Mouse (Mus musculus): ENCODE results near the gene Lrwd1.
"Not testable (repeated sequence)": the region's sequence is repeated elsewhere in the genome, so short reads cannot be mapped to it uniquely, and the experiment has no call there.

The Lrwd1 gene

DNA sequence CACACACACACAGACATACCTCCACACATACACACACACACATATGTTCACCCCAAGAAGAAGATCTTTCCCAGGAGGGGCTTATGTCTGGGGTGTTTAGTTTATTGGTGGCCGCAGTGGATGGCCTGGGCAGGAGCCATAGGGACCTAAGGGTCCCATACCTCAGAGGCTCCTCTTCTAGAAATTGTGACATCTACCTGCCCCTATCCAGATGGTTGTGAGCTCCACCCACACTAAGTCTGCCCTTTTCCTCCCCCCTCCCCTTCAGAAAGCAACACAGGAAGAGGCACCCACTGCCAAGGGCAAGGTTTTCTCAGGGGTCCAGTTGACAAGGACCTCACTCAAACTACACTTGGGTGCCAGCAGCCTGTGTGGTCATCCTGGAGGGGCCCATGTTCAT is 11.1 kb upstream of the Lrwd1 start:
- DNase-seq: no peak

DNA sequence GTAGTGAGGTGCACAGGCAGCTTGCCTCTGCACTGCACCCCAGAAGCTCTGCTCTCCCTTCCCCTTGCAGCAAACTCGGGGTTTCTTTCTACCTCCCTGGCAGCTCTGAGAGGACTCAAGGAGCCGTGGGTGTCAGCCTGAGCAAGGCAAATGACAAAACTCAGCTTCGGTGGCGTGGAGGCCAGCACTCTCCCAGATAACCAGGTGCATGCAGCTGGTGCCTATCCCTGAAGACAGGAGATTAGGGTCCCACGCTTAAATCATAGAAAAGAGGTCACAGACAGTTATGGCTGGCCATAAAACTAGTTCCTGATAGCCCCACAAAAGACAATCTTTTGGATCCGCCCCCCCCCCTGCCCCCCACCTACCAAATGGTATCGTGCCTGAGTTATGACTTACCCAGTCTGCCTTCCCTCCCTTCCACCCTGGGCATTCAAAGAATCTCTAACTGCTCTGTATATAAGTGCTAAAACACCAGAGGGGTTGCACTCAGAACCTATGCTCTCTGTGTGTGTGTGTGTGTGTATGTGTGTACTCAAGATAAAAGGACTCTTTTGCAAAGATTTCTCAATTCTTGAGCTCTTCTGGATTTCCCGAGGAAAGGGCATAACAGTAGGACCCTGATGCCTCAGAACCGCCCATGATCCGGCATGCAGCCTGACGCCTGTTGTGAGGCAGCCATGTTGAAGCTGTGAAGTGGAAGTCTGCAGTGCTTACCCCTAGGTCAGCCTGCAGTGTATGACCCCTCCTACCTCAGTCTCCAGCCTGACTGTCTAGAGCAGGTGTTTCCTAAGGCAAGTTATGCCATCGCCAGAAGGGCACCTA is 8.9 kb upstream of the Lrwd1 start:
- no peak for DNase-seq

DNA sequence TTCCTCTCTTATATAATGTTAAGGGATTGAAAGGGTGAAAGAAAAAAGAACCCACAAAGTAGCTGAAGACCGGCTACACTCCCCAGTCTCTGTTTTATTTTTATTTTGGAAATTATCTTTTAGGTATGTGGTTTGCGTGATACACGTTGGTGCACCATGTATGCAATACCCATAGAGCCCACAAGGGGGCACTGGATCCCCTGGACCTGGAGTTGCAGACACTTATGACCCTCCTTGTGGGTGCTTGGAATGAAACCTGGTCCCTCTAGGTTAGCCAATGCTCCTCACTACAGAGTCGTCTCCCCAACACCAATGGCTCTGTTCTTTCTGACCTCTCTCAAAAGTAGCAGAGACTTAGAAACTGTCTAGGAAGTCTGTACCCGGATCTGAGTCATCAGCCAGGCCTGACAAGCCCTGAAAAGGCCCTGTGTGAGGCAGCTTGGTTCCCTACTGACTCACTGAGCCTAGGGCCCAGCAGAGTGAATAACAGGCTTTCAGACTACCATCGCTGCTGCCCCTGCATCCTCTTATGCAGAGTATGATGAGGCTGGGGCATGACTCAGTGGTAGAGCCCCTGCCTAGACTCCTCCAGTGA is 7.4 kb upstream of the Lrwd1 start:
- DNase-seq: peak in 1 of 2 experiments; percentile 25

DNA sequence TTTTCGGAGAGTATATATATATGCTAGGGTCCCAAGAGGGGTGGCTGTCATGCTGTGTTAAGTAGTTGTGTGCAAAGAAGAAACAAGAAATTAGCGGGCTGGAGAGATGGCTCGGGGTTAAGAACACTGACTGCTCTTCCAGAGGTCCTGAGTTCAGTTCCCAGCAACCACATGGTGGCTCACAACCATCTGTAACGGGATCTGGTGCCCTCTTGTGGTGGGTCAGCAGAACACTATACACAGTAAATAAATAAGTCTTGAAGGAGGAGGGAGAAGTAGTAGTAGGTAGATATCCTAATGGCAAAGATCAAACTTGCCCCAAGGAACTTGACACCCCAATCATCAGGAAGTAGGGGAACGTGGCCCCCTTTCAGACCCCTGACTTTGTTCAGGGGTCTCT is 6.9 kb upstream of the Lrwd1 start:
- no peak for DNase-seq

DNA sequence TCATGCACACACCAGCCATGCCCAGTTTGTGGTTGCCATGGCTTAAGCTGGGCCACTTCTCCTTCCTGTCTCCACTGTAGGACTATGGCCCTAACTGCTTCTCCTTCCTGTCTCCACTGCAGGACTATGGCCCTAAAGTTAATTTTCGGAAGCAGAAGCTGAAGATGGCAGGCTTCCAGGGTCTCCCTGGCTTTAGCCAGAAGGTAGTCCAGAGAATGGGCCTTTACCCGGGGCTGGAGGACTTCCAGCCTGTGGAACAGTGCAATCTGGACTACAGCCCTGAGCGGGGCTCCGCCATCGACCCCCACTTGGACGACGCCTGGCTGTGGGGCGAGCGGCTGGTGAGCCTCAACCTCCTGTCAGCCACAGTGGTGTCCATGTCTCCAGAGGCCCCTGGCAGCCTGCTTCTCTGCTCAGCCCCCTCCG is 4.2 kb upstream of the Lrwd1 start:
- no peak for DNase-seq

DNA sequence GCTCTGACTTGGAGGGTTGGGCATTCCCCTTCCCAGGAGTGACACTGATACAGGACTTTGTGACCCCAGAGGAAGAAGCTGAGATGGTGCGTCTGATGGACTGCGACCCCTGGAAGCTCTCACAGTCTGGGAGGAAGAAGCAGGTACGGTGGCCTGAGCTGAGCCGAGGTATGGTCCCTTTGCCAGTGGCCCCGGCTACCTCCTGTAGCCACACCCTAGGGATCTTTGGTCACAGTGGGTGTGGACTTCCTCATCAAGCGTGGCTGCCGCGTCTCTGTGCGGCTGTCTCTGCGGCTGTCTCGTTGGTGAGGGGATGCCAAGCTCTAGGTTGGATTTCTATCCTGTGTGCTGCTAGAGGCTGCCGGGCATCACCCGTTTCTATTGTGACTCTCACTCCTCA is 3.5 kb upstream of the Lrwd1 start:
- no peak for DNase-seq

DNA sequence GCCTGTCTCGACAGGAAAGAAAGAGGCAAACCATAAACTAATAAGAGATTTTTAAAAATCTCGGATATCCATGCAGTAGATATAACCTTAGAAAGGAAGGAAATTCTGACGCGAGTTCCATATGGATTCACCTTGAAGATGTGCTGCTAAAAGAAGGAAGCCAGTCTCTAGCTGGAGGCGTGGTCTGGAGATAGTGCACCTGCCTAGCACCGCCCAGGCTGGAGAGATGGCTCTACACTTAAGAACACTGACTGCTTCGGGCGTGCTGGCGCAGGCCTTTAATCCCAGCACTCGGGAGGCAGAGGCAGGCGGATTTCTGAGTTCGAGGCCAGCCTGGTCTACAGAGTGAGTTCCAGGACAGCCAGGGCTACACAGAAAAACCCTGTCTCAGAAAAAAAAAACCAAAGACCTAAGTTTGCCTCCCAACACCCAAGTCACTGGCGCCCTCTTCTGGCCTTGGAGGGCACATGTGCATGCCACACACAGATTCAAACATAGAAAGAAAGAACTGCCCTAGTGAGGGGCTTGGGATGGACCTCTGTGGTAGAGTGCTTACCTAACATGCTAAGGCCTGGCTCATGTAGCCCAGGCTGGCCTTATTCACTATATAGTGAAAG is 1.9 kb upstream of the Lrwd1 start:
- peak; percentile 57 to 63 for DNase-seq

DNA sequence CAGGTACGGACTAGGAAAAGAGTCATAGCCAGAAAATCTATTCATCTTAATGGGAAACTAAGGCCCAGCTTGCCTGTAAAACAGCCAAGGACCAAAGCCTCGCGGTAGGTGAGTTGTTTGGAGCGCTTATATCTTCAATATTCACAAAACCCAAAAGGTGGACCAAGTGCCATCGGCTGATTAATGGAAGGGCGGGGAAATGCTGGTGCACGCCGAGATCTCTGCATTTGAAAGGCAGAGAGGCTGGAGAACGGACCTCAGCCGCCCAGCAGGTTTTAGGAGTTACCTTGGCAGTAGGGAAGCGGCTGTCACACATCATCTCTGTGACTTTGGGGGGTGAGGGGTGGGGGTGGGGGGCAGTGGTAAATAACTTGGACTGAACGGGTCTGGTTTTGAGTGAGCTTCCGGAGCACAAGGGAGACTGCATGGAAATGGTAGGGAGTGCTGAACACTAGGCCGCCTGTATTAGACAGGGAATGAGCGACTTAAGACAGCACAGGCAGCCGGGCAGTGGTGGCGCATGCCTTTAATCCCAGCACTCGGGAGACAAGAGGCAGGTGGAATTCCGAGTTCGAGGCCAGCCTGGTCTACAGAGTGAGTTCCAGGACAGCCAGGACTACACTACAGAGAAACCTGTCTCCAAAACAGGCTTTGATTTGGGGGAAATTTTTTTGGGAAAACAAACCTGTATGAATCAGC is 567 bp upstream of the Lrwd1 start:
- no peak for DNase-seq

DNA sequence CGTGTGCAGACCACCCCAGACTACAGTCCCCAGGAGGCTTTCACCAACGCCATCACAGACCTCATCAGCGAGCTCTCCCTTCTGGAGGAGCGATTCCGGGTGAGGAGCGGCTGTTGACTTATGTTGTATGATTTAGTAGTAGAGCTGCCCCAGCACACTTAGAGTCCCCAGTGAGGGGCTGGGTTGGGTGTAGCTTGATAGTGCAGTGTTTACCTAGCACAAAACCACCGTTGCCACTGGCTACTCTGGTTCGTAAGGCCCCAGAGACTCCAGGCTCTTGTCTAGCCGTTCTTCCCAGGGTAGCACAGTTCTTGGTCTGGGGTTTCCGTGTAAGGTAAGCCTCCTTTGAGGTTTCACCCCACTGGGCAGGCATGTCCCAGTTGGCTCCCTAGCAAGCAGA is 13.7 kb downstream of the Lrwd1 start:
- no peak for DNase-seq

DNA sequence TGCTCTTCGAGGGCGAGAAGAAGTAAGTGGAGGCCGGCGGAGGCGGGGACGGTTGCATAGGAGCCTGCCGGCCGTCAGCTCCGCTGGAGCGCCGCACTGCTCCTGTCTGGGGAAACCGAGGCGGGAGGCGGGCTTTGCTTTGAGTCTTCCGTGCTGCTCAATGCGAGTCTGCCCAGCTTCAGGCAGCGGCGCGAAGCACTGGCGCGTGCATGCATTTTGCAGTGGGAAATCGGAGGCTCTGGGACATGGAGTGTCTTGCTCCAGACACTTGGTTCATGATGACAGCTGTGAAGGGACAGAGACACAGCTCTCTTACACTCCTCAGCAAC is 19.1 kb downstream of the Lrwd1 start:
- no peak for DNase-seq

DNA sequence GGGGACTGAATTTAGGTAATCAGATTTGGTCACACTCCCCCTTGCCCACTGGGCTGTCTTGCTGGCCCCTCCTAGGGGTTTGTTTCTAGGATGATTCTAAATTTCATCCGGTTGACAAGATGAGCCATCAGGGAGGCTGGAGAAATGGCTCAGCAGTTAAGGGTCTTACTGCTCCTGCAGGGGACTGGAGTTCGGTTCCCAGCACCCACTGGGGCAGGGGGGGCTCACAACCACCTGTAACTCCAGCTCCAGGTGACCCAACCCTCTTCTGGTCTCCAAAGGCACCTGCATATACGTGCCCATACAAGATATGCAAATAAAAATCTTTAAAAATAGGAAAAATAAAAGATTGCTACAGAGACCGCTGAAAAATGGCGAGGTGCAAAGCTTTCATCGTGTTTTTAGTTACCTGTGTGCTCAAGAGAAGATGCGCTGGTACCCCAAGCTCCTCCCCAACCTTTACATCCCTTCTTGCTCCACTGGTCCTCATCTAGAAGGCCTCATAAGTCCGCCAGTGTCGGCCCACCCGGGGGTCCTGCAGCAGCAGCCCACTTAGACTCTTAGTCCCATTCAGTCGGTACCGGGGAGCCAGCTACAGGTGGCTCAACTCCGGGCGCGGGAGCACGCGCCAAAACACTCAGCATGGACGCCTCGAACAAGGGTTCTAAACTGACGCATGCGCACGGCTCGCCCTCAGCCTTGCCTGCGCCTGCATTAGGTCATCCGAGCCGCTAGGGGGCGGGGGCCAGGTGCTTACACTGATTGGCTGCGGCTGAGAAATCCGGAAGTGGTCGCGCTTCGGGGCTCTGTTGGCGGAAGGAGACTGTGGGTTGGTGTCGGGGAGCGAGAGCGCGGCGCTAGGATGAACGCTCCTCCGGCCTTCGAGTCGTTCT is 19.7 kb downstream of the Lrwd1 start, which contains the start of gene Polr2j:
Gene Polr2j (plus strand): TSS at position 741 of the 893 bp plus-strand sequence.
- DNase-seq: peak; percentile 97

DNA sequence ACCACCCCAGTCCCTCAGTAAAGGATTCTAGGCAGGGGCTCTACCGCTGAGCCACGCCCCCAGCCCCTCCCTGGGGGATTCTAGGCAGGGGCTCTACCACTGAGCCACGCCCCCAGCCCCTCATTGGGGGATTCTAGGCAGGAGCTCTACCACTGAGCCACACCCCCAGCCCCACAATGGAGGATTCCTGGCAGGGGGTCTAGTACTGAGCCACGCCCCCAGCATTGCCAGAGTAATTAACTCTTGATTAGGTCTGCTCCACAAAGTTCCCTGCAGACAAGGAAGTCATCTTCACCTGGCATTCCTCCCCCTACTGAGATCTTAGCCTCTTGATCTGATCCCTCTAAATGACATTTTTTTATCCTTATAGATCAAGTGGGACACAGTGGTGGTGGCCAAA is 22.3 kb downstream of the Lrwd1 start:
- not testable (repeated sequence) for DNase-seq

DNA sequence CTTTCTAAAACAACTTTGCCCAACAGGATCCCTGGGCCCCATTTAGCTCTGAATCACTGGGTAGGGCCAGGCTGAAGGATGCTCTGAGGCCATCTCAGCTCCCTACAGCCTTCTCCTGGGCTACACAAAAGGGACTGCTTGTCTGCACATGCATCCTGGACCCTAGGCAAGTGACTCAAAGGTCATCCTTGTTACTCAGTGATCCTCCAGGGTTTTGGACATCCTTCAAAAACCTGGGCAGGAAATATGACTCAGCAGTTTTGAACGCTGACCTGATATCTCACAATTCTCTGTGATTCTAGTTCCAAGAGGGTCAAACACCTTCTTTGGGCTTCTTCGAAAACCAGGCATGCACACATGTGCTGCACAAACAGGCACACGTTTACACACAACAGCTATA is 26.8 kb downstream of the Lrwd1 start:
- DNase-seq: no peak

DNA sequence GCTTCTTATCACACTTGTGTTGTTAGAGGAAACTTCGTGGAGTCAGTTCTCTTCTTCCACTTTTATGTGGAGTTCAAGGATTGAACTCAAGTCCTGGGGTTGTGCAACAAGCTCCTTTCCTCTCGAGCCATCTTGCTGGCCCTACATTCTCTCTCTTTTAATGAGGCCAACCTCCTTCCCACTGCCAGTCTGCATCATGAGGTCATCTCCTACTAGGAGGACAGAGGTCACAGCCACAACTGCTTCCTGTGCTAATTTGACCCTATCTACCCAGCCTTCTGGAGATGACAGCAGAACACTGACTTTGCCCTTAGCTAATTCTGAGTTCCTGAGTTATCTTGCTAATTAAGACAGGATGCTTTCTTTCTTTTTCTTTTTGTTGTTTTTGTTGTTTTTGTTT is 27.4 kb downstream of the Lrwd1 start:
- DNase-seq: no peak

DNA sequence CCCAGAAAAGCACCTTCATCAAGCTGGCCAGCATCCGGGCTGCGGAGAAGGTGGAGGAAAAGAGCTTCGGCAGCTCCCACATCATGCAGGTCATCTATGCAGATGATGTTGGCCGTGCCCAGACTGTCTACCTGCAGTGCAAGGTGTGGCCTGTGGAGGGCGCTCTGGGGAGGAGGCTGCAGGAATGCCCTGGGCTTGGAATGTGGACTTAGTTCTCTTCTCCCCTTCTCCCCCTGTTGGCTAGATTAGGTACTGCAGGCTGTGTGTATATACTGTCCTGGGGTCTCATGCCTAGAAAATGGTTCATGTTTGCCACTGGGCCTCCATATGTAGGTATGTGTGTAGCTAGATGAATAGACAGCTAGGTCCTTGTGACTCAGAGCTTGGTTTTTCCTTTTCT is 31.4 kb downstream of the Lrwd1 start:
- DNase-seq: peak in 1 of 2 experiments; percentile 42

DNA sequence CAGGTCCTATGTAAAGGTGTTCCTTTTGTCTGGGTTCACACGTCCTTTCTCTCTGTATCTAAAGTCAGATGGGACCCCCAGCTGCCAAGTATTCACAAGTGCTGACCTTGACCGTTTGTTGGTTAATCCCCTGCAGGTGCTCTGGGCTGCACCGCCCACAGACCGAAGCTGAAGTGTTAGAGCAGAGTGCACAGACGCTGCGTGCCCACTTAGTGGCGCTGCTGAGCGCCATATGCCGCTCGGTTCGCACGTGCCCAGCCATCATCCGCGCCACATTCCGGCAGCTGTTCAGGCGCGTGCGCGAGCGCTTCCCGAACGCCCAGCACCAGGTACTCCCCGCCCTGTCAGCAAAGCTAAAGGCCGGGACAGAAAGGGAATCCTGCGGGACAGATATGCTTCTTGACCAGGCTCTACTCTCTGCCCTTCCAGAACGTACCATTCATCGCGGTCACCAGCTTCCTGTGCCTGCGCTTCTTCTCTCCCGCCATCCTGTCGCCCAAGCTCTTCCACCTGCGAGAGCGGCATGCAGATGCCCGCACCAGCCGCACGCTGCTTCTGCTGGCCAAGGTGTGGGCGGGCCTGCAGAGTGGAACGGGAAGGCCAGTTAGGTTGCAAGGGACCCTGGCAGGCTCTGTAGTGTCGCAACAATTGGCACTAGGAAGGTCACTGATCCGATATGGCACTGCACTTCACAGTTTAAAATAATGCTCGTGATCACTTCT is 33.6 kb downstream of the Lrwd1 start:
- DNase-seq: peak; percentile 73 to 86

DNA sequence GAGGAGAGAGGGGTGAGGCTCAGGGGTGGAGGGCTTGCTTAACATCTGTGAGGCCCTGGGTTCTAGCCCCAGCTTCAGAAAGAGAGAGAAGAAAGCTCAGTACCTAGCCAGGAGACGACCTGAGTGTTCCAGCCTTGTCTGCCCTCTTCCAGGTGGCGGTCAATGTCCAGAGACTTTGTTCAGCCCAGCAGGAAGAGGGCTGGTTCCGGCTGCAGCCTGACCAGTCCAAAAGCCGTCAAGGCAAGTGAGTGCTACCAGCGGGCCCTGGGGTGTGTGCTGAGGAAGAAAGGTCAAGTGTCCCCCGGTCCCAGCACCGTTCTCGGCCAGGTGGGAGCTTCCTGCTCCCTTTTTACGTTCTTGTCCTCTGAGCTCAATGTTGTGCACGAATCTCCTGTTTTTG is 37.3 kb downstream of the Lrwd1 start:
- DNase-seq: peak; percentile 51 to 83

DNA sequence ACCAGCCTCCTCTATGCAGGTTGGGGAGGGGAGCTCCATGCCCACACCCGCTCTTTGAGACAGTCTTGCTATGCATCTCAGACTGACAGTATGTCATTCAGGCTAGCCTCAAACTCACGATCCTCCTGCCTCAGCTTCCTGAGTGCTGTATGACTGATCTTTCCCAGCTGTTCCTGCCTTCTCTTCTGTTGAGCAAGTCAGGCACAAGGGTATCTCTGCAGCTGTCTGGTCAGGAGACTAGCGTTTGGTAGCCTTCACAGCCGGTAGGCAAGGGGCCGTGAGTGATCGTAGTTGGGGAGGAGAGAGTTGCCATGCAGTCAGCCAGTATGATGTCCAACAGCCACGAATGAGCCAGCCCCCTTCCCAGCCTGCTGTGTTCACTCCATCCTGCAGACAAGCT is 40.8 kb downstream of the Lrwd1 start:
- no peak for DNase-seq

DNA sequence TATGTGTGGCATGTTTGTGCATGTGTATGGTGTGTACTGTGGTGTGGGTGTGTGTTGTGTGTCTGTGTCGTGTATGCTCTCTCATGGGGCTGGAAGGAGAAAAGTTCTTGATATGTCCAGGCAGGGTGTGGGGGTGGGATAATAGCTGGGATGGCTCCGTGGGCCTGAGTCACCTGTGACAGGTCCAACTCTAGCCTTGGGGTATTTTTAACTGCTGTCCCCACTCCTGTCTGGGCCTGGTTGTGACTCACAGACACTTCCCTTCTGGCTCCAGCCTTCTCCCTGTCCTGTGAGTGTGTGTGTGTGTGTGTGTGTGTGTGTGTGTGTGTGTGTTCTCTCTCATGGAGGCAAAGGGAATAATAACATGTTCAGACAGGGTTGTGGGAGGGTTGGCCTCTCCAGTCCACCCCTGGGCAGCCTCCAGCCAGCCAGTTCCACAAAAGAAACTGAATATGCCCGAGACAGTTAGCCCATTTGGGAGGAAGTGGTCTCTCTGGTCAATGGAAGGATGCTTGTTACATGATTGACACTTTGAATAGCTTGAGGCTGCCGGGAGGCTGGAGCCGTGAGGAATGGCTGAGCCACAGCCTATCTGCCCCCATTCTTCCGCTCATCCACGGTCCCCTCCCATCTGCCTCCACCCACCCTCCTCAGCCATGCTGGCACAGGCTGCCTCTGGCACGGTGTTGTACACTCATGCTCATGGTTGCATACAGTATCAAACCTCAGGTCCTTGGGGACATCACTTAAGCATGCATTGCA is 41.4 kb downstream of the Lrwd1 start:
- DNase-seq: no peak

DNA sequence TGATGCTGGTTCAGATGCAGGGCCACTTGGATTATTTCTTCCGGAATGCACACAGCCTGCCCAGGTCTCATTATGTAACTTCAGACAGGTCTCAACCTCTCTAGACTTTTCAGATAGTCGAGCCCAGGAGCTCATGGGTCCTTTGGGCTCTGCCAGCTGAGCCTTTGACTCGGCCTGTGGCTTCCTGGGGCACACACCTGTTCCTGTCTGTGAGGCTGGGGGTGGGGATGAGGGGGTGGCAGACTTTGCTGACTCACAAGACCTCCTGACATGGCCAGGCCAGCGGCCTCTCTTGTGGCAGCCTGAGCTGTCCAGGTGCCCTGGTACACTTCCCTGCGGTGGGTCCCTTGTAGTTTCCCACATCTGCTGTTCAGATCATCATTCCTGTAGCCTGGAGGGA is 43.9 kb downstream of the Lrwd1 start:
- no peak for DNase-seq

Data from kidney, postnatal 25 days (tissue).